Mouse (Mus musculus): ENCODE measurements at regions not wholly inside any gene's neighbourhood (a gene's known extent, or its start where the extent isn't known, plus 50 kb on each side); places are given as distances from the start of the nearest gene placed in this dataset.

- WGBS (ENCODE audit: insufficient replicate concordance) = 70% methylated on average over 5 of the region's 5 CpGs
Observed at GRCm38 (mm10) chr11:71615526-71615925, 134.2 kb upstream of the Wscd1 start.

GRCm38 (mm10) chr11:71625501-71626191, 124.1 kb upstream of the Wscd1 start:
- no peak for ATAC-seq
- H3K36me3 ChIP-seq (replicated peaks; ENCODE audit: insufficient read depth, low read length) = no peaks in the 10 kb centered on the region

More at GRCm38 (mm10) chr11:71615526-71615925, 134.2 kb upstream of the Wscd1 start:
- no peak for TF ChIP-seq EP300 (IDR thresholded peaks at IDR 0.05; ENCODE audit: low read depth)
- TF ChIP-seq CTCF (IDR thresholded peaks at IDR 0.05; ENCODE audit: low read depth) = no peak
- Histone ChIP-seq H3K4me2 (ENCODE audit: low read depth, low read length) (no peak overlapping the region), H3K27ac (ENCODE audit: low read depth) (no peak overlapping the region), H3K4me3 (ENCODE audit: low read depth, low read length) (no peak overlapping the region), H3K4me1 (ENCODE audit: insufficient read depth) (no peaks in the 10 kb centered on the region), H3K9me3 (ENCODE audit: low read length) (no peaks in the 10 kb centered on the region), H3K9ac (replicated peaks) (no peak overlapping the region), H3K36me3 (replicated peaks; ENCODE audit: insufficient read depth, low read length) (no peaks in the 10 kb centered on the region), H3K27me3 (ENCODE audit: insufficient read depth, low read length) (no peaks in the 10 kb centered on the region)
- DNase-seq (no peak), ATAC-seq (no peak)

GRCm38 (mm10) chr11:71636111-71636510, 113.6 kb upstream of the Wscd1 start:
- DNase-seq (no peak), ATAC-seq (no peak)
- Histone ChIP-seq H3K9me3 (ENCODE audit: low read length) (no peaks in the 10 kb centered on the region), H3K4me3 (ENCODE audit: low read depth, low read length) (no peak overlapping the region), H3K9ac (replicated peaks) (no peak overlapping the region), H3K4me1 (ENCODE audit: insufficient read depth) (no peaks in the 10 kb centered on the region), H3K27ac (ENCODE audit: low read depth) (no peak overlapping the region), H3K4me2 (ENCODE audit: low read depth, low read length) (no peak overlapping the region), H3K27me3 (ENCODE audit: insufficient read depth, low read length) (no peaks in the 10 kb centered on the region), H3K36me3 (replicated peaks; ENCODE audit: insufficient read depth, low read length) (no peaks in the 10 kb centered on the region)
- TF ChIP-seq EP300 (IDR thresholded peaks at IDR 0.05; ENCODE audit: low read depth) = no peak
- TF ChIP-seq CTCF (IDR thresholded peaks at IDR 0.05; ENCODE audit: low read depth) = no peak
- 42% methylated on average over 1 of the region's 1 CpGs for WGBS (ENCODE audit: insufficient replicate concordance)

More at GRCm38 (mm10) chr11:71625501-71626191, 124.1 kb upstream of the Wscd1 start:
- Histone ChIP-seq H3K27me3 (ENCODE audit: insufficient read depth, low read length) (no peaks in the 10 kb centered on the region), H3K9ac (replicated peaks) (no peak overlapping the region), H3K4me1 (ENCODE audit: insufficient read depth) (no peaks in the 10 kb centered on the region), H3K4me3 (ENCODE audit: low read depth, low read length) (no peak overlapping the region), H3K4me2 (ENCODE audit: low read depth, low read length) (no peak overlapping the region), H3K9me3 (ENCODE audit: low read length) (no peaks in the 10 kb centered on the region), H3K27ac (ENCODE audit: low read depth) (no peak overlapping the region)
- TF ChIP-seq CTCF (IDR thresholded peaks at IDR 0.05; ENCODE audit: low read depth) (no peak), EP300 (IDR thresholded peaks at IDR 0.05; ENCODE audit: low read depth) (no peak)
- DNase-seq = no peak
- WGBS (ENCODE audit: insufficient replicate concordance) = 77% methylated on average over 5 of the region's 5 CpGs

- no peak overlapping the region for H3K9ac ChIP-seq (replicated peaks)
- no peaks in the 10 kb centered on the region for H3K27me3 ChIP-seq (ENCODE audit: insufficient read depth, low read length)
- 30% methylated on average over 5 of the region's 5 CpGs for WGBS (ENCODE audit: insufficient replicate concordance)
- no peak overlapping the region for H3K4me2 ChIP-seq (ENCODE audit: low read depth, low read length)
- no peak overlapping the region for H3K4me3 ChIP-seq (ENCODE audit: low read depth, low read length)
- ATAC-seq (no peak), DNase-seq (no peak)
- no peak overlapping the region for H3K27ac ChIP-seq (ENCODE audit: low read depth)
- H3K9me3 ChIP-seq (ENCODE audit: low read length) = no peaks in the 10 kb centered on the region
- no peaks in the 10 kb centered on the region for H3K4me1 ChIP-seq (ENCODE audit: insufficient read depth)
- no peaks in the 10 kb centered on the region for H3K36me3 ChIP-seq (replicated peaks; ENCODE audit: insufficient read depth, low read length)
- TF ChIP-seq CTCF (IDR thresholded peaks at IDR 0.05; ENCODE audit: low read depth) = no peak
- TF ChIP-seq EP300 (IDR thresholded peaks at IDR 0.05; ENCODE audit: low read depth) = no peak
Observed at GRCm38 (mm10) chr11:71636785-71637184, 112.9 kb upstream of the Wscd1 start.

- H3K9ac ChIP-seq (replicated peaks) = no peak overlapping the region
- H3K36me3 ChIP-seq (replicated peaks; ENCODE audit: insufficient read depth, low read length) = no peaks in the 10 kb centered on the region
- ATAC-seq (no peak), DNase-seq (no peak)
- H3K4me1 ChIP-seq (ENCODE audit: insufficient read depth) = no peaks in the 10 kb centered on the region
- H3K27me3 ChIP-seq (ENCODE audit: insufficient read depth, low read length) = no peaks in the 10 kb centered on the region
- no peak overlapping the region for H3K27ac ChIP-seq (ENCODE audit: low read depth)
- WGBS (ENCODE audit: insufficient replicate concordance) = 81% methylated on average over 5 of the region's 5 CpGs
- H3K4me3 ChIP-seq (ENCODE audit: low read depth, low read length) = no peak overlapping the region
- no peak overlapping the region for H3K4me2 ChIP-seq (ENCODE audit: low read depth, low read length)
- TF ChIP-seq CTCF (IDR thresholded peaks at IDR 0.05; ENCODE audit: low read depth) (no peak), EP300 (IDR thresholded peaks at IDR 0.05; ENCODE audit: low read depth) (no peak)
- H3K9me3 ChIP-seq (ENCODE audit: low read length) = no peaks in the 10 kb centered on the region
Observed at GRCm38 (mm10) chr11:71642886-71643285, 106.8 kb upstream of the Wscd1 start.

GRCm38 (mm10) chr11:71651756-71652380, 97.9 kb upstream of the Wscd1 start:
- no peaks in the 10 kb centered on the region for H3K9me3 ChIP-seq (ENCODE audit: low read length)
- no peaks in the 10 kb centered on the region for H3K4me1 ChIP-seq (ENCODE audit: insufficient read depth)
- no peak overlapping the region for H3K4me2 ChIP-seq (ENCODE audit: low read depth, low read length)
- 79% methylated on average over 5 of the region's 5 CpGs for WGBS (ENCODE audit: insufficient replicate concordance)
- H3K27me3 ChIP-seq (ENCODE audit: insufficient read depth, low read length) = no peaks in the 10 kb centered on the region
- DNase-seq = no peak
- no peak for TF ChIP-seq CTCF (IDR thresholded peaks at IDR 0.05; ENCODE audit: low read depth)
- TF ChIP-seq EP300 (IDR thresholded peaks at IDR 0.05; ENCODE audit: low read depth) = no peak
- H3K36me3 ChIP-seq (replicated peaks; ENCODE audit: insufficient read depth, low read length) = no peaks in the 10 kb centered on the region
- H3K4me3 ChIP-seq (ENCODE audit: low read depth, low read length) = no peak overlapping the region
- H3K9ac ChIP-seq (replicated peaks) = no peak overlapping the region
- no peak for ATAC-seq
- no peak overlapping the region for H3K27ac ChIP-seq (ENCODE audit: low read depth)
